Mouse (Mus musculus) layer of hippocampus, adult 18-20 months (tissue): ENCODE measurements at regions not wholly inside any gene's neighbourhood (a gene's known extent, or its start where the extent isn't known, plus 50 kb on each side); places are given as distances from the start of the nearest gene placed in this dataset.
A peak's percentile ranks its signal among the peaks of the same experiment; 100 is the strongest.

ENCODE experiments used
- DNase-seq, 2 experiments: peaks; one replicate each; pipeline ENCODE4 v3.0.0; 2022; ENCODE audit warnings: low spot score in 2 of 2

DNA sequence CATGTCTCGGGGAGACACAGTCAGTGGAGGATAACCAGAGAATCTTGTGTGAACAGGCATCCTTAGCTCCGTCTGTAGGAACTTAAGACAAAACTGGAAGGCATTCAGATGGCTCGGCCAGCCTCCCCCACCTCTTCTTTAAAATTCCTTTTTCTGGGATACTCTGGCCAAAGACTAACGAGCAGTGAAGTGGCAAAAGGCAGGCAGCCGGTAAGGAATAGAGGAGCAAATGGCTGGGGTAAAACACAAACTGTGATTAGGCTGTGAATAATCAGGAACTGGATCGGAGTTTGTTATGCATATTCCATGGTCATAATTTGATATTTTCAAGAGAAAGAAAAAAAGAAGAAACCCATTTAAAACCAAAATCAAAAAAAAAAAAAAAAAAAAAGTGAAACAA lies 287.8 kb upstream of the Vrk2 start:
- peak in 1 of 2 experiments; percentile 2 for DNase-seq
